Mouse (Mus musculus) WW6 (cell line): ENCODE data around the gene Car14.
"Not testable (repeated sequence)": the region's sequence is repeated elsewhere in the genome, so short reads cannot be mapped to it uniquely, and the experiment has no call there.

Experiments used
- DNase-seq: peaks from one replicate; pipeline ENCODE4 v3.0.0-alpha.2; 2013; ENCODE audit warnings: low read depth, low spot score

Gene Car14

DNA sequence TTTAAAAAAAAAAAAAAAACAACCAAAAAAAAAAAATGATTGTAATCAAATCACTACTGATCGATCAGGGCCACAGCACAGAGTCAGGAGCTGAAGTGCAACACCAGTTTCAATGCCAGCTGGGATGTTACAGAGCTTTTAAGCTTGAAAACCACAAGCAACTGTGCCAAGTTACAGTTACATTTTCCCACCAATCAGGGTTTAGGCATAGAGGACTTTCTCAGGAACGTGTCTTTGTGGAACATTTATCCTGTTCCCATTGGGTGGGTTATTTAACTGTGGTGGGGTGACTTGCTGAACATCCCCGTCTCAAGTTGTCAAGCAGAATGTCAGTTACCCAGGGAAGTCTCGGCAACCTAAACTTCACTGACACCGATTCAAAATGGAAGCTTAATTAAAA lies 20.6 kb upstream of the Car14 start:
- DNase-seq, result no peak

- no peak for DNase-seq
Measured at GRCm38 (mm10) chr3:95924185-95924584, 19.7 kb upstream of the Car14 start.

- DNase-seq, result not testable (repeated sequence)
Measured at GRCm38 (mm10) chr3:95923429-95923828, 18.9 kb upstream of the Car14 start.

GRCm38 (mm10) chr3:95920532-95920931 lies 16.0 kb upstream of the Car14 start:
- not testable (repeated sequence) for DNase-seq

DNA sequence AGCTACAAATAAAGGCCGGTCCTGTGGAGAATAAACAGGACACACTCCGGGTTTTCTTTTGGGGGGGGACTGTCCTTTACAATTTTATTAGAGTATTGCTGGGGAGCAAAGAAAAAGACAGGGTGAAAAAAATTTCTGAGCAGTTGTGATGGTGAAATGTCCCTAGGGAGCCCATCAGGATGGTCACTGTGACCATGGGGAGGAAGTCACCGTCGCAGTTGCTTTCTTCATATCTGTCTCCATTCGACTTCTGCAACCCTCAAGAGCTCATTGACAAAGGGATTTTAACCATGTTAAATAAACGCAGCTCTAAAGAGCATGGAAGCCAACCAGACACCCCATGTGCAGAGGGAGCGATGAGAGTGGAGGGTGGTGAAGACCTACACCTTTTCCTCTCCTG lies 12.3 kb upstream of the Car14 start:
- no peak for DNase-seq

GRCm38 (mm10) chr3:95914706-95915105 lies 10.2 kb upstream of the Car14 start:
- no peak for DNase-seq

DNA sequence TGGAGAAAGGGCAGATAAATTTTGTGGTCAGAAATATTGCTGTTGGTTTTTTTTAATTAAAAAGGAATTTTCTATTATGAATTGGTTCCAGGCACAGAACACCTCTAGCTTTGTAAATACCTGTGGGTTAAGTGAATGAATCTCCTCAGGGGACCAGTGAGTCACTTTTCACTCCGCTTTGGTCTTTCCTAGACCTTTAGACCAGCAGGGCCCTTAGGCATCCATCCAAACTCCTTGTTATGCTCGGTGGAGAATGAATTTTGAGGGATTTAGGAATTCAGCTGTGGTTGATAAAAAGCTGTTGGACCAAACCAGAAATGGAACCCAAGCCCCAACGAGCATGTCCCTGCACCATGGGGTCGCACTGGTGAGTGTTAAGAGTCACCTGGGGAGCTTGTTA lies 3.1 kb upstream of the Car14 start:
- DNase-seq, result no peak

- DNase-seq, result no peak
Measured at GRCm38 (mm10) chr3:95906860-95907259, 2.4 kb upstream of the Car14 start.

DNA sequence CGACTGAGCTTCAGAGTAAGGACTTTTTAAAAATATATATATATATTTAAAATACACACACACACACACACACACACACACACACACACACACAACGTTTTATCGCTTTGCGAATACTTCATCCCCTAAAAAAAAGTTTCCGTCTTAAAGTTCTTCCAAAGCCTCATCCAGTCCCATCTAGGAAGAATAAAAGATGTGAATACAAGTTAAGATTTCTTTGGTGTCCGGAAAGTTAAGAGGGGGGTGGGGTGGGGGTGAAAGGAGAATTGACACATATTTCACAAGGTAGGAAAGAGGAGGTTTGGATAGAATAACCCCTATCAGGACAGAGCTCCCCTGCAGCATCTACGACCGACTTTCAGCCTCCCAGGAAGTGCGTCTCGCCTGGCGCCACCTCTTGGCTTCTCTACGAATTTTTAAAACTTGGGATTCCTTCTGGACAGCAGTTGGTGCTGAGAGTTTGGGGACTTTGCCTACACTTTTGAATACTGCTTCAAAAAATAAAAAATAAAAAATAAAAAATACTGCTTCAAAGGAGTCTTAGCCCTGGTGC lies 1.5 kb upstream of the Car14 start:
- no peak for DNase-seq

GRCm38 (mm10) chr3:95905146-95905939 lies 852 bp upstream of the Car14 start:
- no peak for DNase-seq

- DNase-seq, result no peak
Measured at GRCm38 (mm10) chr3:95903753-95904502, 563 bp downstream of the Car14 start.

GRCm38 (mm10) chr3:95902643-95903042 lies 1.8 kb downstream of the Car14 start:
- no peak for DNase-seq

GRCm38 (mm10) chr3:95902373-95902625 lies 2.2 kb downstream of the Car14 start:
- DNase-seq, result no peak

DNA sequence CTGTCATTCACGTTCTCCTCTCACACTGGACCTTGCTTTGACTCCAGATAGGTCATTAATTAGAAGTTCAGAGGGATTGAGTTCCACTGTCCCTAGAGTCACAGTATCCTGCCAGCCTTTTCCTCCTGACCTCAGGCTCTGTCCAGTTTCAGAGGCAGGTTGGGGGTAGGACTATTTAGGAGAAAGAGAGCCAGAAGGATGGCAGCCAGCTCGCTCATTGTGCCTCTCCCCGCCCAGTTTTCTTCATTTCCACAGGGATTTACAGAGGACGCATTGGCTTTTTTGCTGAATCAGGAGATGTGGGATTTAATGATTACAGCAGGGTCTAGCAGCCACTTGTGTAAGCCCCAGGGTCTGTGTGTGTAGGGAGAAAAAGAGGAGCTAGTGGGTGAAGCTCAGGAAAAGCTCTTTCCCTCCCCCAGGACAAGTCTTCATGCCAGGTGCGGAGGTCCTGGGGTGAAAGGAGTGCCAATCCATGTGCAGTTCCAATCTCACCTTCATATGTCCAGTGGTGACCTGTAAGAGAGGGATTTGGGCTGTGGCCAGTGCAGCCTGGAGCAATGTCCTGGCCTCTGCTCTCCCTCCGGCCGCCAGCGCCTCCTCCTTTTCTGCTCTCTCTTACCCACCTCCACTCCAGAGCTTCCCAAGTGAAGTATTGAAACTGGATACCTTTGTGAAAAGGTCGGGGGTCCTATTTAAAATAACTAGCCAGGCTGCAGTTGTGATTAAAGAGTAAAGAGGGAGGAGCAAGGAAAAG lies 2.7 kb downstream of the Car14 start:
- DNase-seq, result no peak

- DNase-seq, result no peak
Measured at GRCm38 (mm10) chr3:95899800-95900524, 4.5 kb downstream of the Car14 start.

DNA sequence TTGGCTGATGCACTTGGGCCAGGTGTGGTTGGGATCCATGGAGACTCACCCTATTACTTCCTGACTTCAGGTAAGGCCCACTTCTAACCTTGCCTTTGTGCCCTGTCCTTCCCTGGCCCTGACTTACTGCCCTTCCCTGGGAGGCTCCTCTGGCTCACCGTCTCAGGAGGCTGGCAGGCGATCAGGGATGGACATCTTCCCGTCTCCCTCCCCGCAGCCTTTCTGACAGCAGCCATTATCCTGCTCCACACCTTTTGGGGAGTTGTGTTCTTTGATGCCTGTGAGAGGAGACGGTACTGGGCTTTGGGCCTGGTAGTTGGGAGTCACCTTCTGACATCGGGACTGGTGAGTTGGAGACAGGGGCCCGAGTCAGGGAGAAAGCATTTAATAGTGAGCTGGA lies 9.0 kb downstream of the Car14 start:
- DNase-seq, result not testable (repeated sequence)

- no peak for DNase-seq
Measured at GRCm38 (mm10) chr3:95894317-95895160, 10.0 kb downstream of the Car14 start.

- DNase-seq, result peak; percentile 89
Measured at GRCm38 (mm10) chr3:95893606-95894316, 10.7 kb downstream of the Car14 start, which contains the start of gene Aph1a. TSS of gene Aph1a (plus strand) at chr3:95893969.

- no peak for DNase-seq
Measured at GRCm38 (mm10) chr3:95893126-95893525, 11.4 kb downstream of the Car14 start.
